Mouse (Mus musculus) midbrain, postnatal 0 days (tissue): Measurements from ENCODE around the gene Bod1l. TPM values are rescaled to one million over a fixed set of nuclear protein-coding genes. Genes with fewer than 3 reads are reported as not detected.

ENCODE experiments used
- ATAC-seq: fragments of 200-750 bp; cut with Nextera tagmentation; 2 replicates; pipeline ENCODE4 v1.8.0; 2017; ENCODE audit warnings: moderate number of reproducible peaks, mild to moderate bottlenecking, moderate TSS enrichment, moderate library complexity; ENCODE audit not compliant: low FRiP score
- DNase-seq: peaks from one replicate; pipeline ENCODE4 v3.0.0-alpha.2; 2015; ENCODE audit warnings: low spot score
- H3K27ac ChIP-seq: fragments of 300-500 bp; sonication (generic); 2 replicates; pipeline ENCODE4 v1.5.1; 2014; ENCODE audit warnings: low read depth, mild to moderate bottlenecking, low read length, mixed read lengths
- H3K27me3 ChIP-seq: fragments of 300-500 bp; sonication (generic); 2 replicates; pipeline ENCODE4 v1.6.1; 2014; ENCODE audit warnings: low read length, control low read depth, mixed read lengths; ENCODE audit not compliant: insufficient read depth
- H3K36me3 ChIP-seq: fragments of 300-500 bp; sonication (generic); 2 replicates; pipeline ENCODE4 v1.6.1; 2014; ENCODE audit warnings: low read length, control low read depth, mixed read lengths; ENCODE audit not compliant: insufficient read depth
- H3K4me1 ChIP-seq: fragments of 300-500 bp; sonication (generic); 2 replicates; pipeline ENCODE4 v1.6.1; 2014; ENCODE audit warnings: mild to moderate bottlenecking, control low read depth, antibody characterized with exemption, low read length, mixed read lengths; ENCODE audit not compliant: insufficient read depth
- H3K4me2 ChIP-seq: fragments of 300-500 bp; sonication (generic); 2 replicates; pipeline ENCODE4 v1.6.1; 2014; ENCODE audit warnings: low read depth, mild to moderate bottlenecking, low read length, mixed read lengths; ENCODE audit not compliant: poor library complexity, severe bottlenecking
- H3K4me3 ChIP-seq: fragments of 300-500 bp; sonication (generic); 2 replicates; pipeline ENCODE4 v1.5.1; 2014; ENCODE audit warnings: low read depth, mild to moderate bottlenecking, low read length, moderate library complexity
- H3K9ac ChIP-seq: fragments of 300-500 bp; sonication (generic); replicated peaks from 2 replicates; pipeline ENCODE4 v1.6.1; 2014; ENCODE audit warnings: mild to moderate bottlenecking, low read length, moderate library complexity, mixed read lengths; ENCODE audit not compliant: poor library complexity, severe bottlenecking
- H3K9me3 ChIP-seq: fragments of 300-500 bp; sonication (generic); 2 replicates; pipeline ENCODE4 v1.6.1; 2016; ENCODE audit warnings: low read length, control low read depth
- CTCF ChIP-seq: IDR thresholded peaks from 2 replicates; pipeline ENCODE4 v1.5.1; 2016; ENCODE audit warnings: antibody characterized with exemption, mild to moderate bottlenecking
- WGBS: fragments of 180-500 bp; shearing (Covaris S2); extraction: QIAGEN DNeasy Blood & Tissue Kit; methylation state at CpG from one replicate; pipeline ENCODE4 v1.1.7; 2014; 5-methylcytosine and 5-hydroxymethylcytosine counted together
- polyA plus RNA-seq: library from polyadenylated mRNA; unstranded; fragments of >200 nt; fragmentation: Nextera tagmentation; extraction: Ambion mirVana; gene quantifications from 2 replicates; pipeline ENCODE4 v1.2.1, GENCODE M21; 2015
- total RNA-seq: library from RNA; depleted of rRNA; stranded (reverse); fragments of >200 nt; gene quantifications from 2 replicates; pipeline ENCODE4 v1.2.3, GENCODE M21; 2014

The Bod1l gene
- total and polyA plus RNA-seq, 2 experiments from 2014 or later: 16.6 to 30.6 TPM

DNA sequence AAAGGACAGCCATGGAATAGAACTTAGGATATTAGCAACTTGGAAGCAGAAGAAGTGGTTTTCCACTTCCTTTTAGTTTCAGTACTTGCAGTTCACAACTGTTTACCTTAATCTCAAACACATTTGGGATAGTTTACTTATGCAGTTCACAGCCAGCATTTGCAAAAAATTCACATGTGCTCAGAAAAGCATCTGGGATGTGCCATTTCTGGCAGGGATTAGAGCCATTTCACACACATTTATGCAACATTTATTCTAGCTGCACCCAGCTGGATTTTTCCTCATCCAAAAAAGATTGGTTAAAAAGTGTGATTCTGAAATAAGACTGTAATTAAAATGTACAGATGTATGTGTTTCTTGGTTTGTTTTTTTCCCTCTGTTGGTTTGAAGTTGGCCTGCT, 49.7 kb downstream of the Bod1l start:
- no peak overlapping the region for H3K27ac ChIP-seq
- no peaks in the 10 kb centered on the region for H3K27me3 ChIP-seq
- no peak overlapping the region for H3K4me3 ChIP-seq
- no peak for DNase-seq
- peaks cover 41% of the 10 kb centered on the region for H3K36me3 ChIP-seq
- no peaks in the 10 kb centered on the region for H3K4me1 ChIP-seq
- no peaks in the 10 kb centered on the region for H3K9me3 ChIP-seq
- no peak overlapping the region for H3K9ac ChIP-seq
- TF ChIP-seq CTCF: no peak
- no peak overlapping the region for H3K4me2 ChIP-seq
- no peak for ATAC-seq

DNA sequence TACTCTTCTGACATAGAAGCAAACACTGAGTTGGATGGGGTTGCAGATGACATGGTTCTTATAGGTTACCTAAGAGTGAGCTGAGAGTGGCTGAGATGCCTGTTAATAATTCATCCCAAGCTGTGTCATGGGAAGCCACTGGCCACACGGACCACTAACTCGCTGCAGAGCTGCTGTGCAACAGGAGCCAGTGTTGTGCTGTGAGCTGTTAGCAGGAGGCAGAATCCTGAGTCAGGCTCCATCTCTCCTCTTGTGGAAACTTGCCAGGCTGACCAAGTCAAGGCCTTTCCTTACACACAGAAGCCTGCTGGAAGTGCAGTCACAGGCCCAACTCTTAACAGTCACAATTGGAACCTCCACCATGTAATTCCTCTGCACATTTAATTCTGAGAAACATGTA, 53.6 kb downstream of the Bod1l start:
- 91% methylated on average over 2 of the region's 2 CpGs for WGBS
- H3K27ac ChIP-seq: no peak overlapping the region
- H3K36me3 ChIP-seq: peaks cover 52% of the 10 kb centered on the region
- no peak overlapping the region for H3K9ac ChIP-seq
- H3K4me3 ChIP-seq: no peak overlapping the region
- no peaks in the 10 kb centered on the region for H3K9me3 ChIP-seq
- no peak for TF ChIP-seq CTCF
- no peaks in the 10 kb centered on the region for H3K4me1 ChIP-seq
- no peaks in the 10 kb centered on the region for H3K27me3 ChIP-seq
- ATAC-seq (no peak), DNase-seq (no peak)
- H3K4me2 ChIP-seq: no peak overlapping the region

DNA sequence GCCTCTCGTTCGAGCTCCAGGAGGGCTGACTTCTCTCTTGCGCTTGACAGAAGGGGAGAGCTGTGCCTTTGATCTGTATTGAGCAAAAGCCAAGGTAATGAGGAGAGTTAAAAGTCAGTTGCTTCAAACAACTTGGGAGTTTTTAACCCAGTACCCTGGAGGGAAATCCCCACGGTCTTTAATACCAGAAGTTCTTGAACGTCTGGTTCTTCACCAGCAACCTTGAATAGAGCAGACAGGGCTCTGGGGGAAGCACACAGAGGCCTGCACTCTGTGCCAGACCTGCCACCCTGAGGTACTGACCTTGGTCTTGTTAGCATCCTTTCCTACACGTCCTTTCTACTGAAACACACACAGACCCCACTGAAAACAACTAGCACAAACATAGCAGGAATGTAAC, 55.2 kb downstream of the Bod1l start:
- no peak overlapping the region for H3K9ac ChIP-seq
- WGBS: 63% methylated on average over 6 of the region's 6 CpGs
- H3K27ac ChIP-seq: no peak overlapping the region
- DNase-seq (no peak), ATAC-seq (no peak)
- no peak overlapping the region for H3K4me2 ChIP-seq
- H3K27me3 ChIP-seq: no peaks in the 10 kb centered on the region
- no peaks in the 10 kb centered on the region for H3K9me3 ChIP-seq
- H3K4me3 ChIP-seq: no peak overlapping the region
- H3K36me3 ChIP-seq: peaks cover 44% of the 10 kb centered on the region
- no peak for TF ChIP-seq CTCF
- no peaks in the 10 kb centered on the region for H3K4me1 ChIP-seq

DNA sequence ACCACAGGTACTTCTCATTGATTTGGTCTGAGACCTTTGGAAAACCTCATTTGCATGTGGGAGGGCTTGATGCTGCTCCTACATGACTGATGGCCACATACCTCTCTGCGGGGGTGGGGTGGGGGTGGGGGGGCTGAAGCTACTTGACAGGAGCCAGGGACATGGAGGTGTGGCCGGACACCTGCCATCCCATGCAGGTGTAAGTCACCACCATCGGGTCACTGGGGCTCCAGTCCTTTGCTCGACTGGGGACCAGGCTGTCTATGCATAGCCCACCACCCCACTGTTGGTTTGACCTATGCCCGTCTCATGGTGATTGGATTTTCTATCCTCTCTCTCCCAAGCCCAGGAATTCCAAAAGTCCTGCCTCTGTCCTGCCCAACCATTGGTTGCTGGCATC, 62.2 kb downstream of the Bod1l start:
- DNase-seq (no peak), ATAC-seq (no peak)
- no peaks in the 10 kb centered on the region for H3K27me3 ChIP-seq
- H3K4me1 ChIP-seq: no peaks in the 10 kb centered on the region
- no peak overlapping the region for H3K4me3 ChIP-seq
- no peak overlapping the region for H3K27ac ChIP-seq
- H3K36me3 ChIP-seq: peaks cover 13% of the 10 kb centered on the region
- H3K9ac ChIP-seq: no peak overlapping the region
- no peaks in the 10 kb centered on the region for H3K9me3 ChIP-seq
- WGBS: 94% methylated on average over 5 of the region's 5 CpGs
- no peak overlapping the region for H3K4me2 ChIP-seq
- TF ChIP-seq CTCF: no peak

DNA sequence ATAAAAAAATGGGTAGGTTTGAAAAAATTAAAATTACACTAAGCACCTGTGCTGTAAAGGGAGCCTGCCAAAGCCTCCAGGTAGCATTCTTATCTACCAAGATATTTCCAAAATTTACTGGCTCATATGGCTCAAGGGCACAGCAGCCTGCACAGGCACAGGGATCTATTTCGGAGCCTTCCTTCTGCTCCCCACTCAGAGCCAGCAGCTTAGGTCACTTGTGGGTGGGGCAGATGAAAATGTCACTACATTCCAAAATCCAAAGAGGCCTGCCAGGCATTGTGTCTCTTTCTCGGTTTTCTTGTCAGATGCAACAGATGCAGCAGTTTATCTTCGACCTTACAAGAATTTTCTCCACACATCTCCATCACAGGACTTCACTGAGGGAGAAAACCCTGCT, 64.1 kb downstream of the Bod1l start:
- Histone ChIP-seq H3K27ac (no peak overlapping the region), H3K4me3 (no peak overlapping the region), H3K36me3 (no peaks in the 10 kb centered on the region), H3K4me2 (no peak overlapping the region), H3K9ac (no peak overlapping the region), H3K9me3 (no peaks in the 10 kb centered on the region), H3K27me3 (no peaks in the 10 kb centered on the region), H3K4me1 (no peaks in the 10 kb centered on the region)
- DNase-seq (no peak), ATAC-seq (no peak)
- 71% methylated on average over 3 of the region's 3 CpGs for WGBS
- no peak for TF ChIP-seq CTCF

DNA sequence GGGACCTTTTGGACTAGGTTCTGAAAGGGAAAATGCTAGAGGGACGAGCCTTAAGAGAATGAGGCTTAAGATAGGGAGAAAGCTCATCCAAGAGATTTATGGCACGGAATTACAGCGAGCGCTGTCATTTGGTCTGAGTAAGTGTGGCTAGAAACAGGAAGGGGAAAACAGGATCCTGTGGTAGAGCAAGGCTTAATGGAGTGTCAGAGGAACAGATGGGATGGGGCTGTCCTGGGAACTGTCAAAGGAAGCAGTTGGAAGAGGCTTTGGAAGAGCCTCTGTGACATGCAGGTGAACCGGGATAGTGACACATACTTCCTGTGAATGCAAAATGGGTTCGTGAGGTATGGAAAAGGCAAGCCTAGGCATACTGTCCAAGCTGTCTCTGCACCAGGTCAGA, 68.4 kb downstream of the Bod1l start:
- ATAC-seq (no peak), DNase-seq (no peak)
- WGBS: 80% methylated on average over 6 of the region's 6 CpGs
- Histone ChIP-seq H3K4me1 (no peaks in the 10 kb centered on the region), H3K4me2 (no peak overlapping the region), H3K4me3 (no peak overlapping the region), H3K36me3 (no peaks in the 10 kb centered on the region), H3K27me3 (no peaks in the 10 kb centered on the region), H3K9ac (no peak overlapping the region), H3K27ac (no peak overlapping the region), H3K9me3 (no peaks in the 10 kb centered on the region)
- no peak for TF ChIP-seq CTCF
